Mouse (Mus musculus) lung, postnatal 10 days (tissue): ENCODE results near the gene Gm21788.
"Not testable (repeated sequence)": the region's sequence is repeated elsewhere in the genome, so short reads cannot be mapped to it uniquely, and the experiment has no call there.

ENCODE experiments used
- DNase-seq: peaks from one replicate; pipeline ENCODE4 v3.0.0; 2021

The Gm21788 gene

GRCm38 (mm10) chrY:7404710-7405109 is at the start of gene Gm21788:
Gm21788 (plus strand) TSS chrY:7405010.
- not testable (repeated sequence) for DNase-seq
